Mouse (Mus musculus): Measurements from ENCODE around the gene Kars. TPM values are rescaled to one million over a fixed set of nuclear protein-coding genes. Genes with fewer than 3 reads are reported as not detected.

The Kars gene
- polyA plus RNA-seq (2012; fragmentation: generic; extraction: Trizol) = 205 TPM
- long read RNA-seq, experiment 1, transcript Kars-202 (15 exons, 2,131 nt) = minor isoform, 9 of 91 reads
- long read RNA-seq, experiment 1, transcript Kars-201 (14 exons, 2,008 nt) = major isoform, 58 of 91 reads
- long read RNA-seq, experiment 1, partial matches to known transcripts = 20 of 91 reads
- long read RNA-seq, experiment 1, other reads (novel, unspliced or antisense) = 2 of 91 reads
- long read RNA-seq, experiment 2, transcript Kars-201 (14 exons, 2,008 nt) = major isoform, 359 of 494 reads
- long read RNA-seq, experiment 2, transcript Kars-203 (16 exons, 2,189 nt) = minor isoform, 26 of 494 reads
- long read RNA-seq, experiment 2, transcript Kars-202 (15 exons, 2,131 nt) = minor isoform, 81 of 494 reads
- long read RNA-seq, experiment 2, partial matches to known transcripts = 12 of 494 reads
- long read RNA-seq, experiment 2, other reads (novel, unspliced or antisense) = 16 of 494 reads

GRCm38 (mm10) chr8:112010997-112011815 lies at the start of gene Kars, which contains the start of gene Terf2ip:
Kars (minus strand) TSS chr8:112011323.
Terf2ip (plus strand) TSS chr8:112011398.
- Histone ChIP-seq H3K79me2 (ENCODE audit: control insufficient read depth, insufficient read depth) (peaks cover 72% of the 10 kb centered on the region), H3K4me3 (ENCODE audit: insufficient read depth, poor library complexity, severe bottlenecking) (peak within 1 kb of the TSS; percentile 78), H3ac (ENCODE audit: control insufficient read depth, insufficient read length, low read depth) (peak within 1 kb of the TSS; percentile 93), H3K27me3 (ENCODE audit: control insufficient read depth, insufficient read depth, insufficient read length) (no peaks in the 10 kb centered on the region), H3K79me3 (ENCODE audit: low read depth) (peaks cover 61% of the 10 kb centered on the region), H3K36me3 (ENCODE audit: control insufficient read depth, insufficient read depth) (peaks cover 19% of the 10 kb centered on the region)
- TF ChIP-seq CTCF (IDR thresholded peaks at IDR 0.05; ENCODE audit: control insufficient read depth, insufficient read depth, insufficient read length) (no peak), MAX (IDR thresholded peaks at IDR 0.05) (peak; percentile 55)

GRCm38 (mm10) chr8:112054456-112054855 lies 43.3 kb upstream of the Kars start:
- Histone ChIP-seq H3K79me2 (ENCODE audit: control insufficient read depth, insufficient read depth) (no peaks in the 10 kb centered on the region), H3ac (ENCODE audit: control insufficient read depth, insufficient read length, low read depth) (no peak overlapping the region), H3K79me3 (ENCODE audit: low read depth) (no peaks in the 10 kb centered on the region), H3K4me3 (ENCODE audit: insufficient read depth, poor library complexity, severe bottlenecking) (no peak overlapping the region), H3K27me3 (ENCODE audit: control insufficient read depth, insufficient read depth, insufficient read length) (no peaks in the 10 kb centered on the region), H3K36me3 (ENCODE audit: control insufficient read depth, insufficient read depth) (no peaks in the 10 kb centered on the region)
- TF ChIP-seq CEBPB (IDR thresholded peaks at IDR 0.05; ENCODE audit: low read depth) = no peak
- TF ChIP-seq CTCF (IDR thresholded peaks at IDR 0.05; ENCODE audit: control insufficient read depth, insufficient read depth, insufficient read length) = no peak
- no peak for TF ChIP-seq MYOD1 (IDR thresholded peaks at IDR 0.05; ENCODE audit: control insufficient read depth, insufficient read length, low read depth)
- TF ChIP-seq MAX (IDR thresholded peaks at IDR 0.05) = no peak
- no peak for TF ChIP-seq FOSL1 (IDR thresholded peaks at IDR 0.05; ENCODE audit: insufficient read depth, low read length, poor library complexity, severe bottlenecking)
- TF ChIP-seq USF1 (IDR thresholded peaks at IDR 0.05; ENCODE audit: low read depth) = no peak
- TF ChIP-seq MYOG (IDR thresholded peaks at IDR 0.05; ENCODE audit: control insufficient read depth, extremely low read depth, insufficient read length) = no peak

GRCm38 (mm10) chr8:112051537-112051936 lies 40.4 kb upstream of the Kars start:
- no peaks in the 10 kb centered on the region for H3K36me3 ChIP-seq (ENCODE audit: control insufficient read depth, insufficient read depth)
- H3ac ChIP-seq (ENCODE audit: control insufficient read depth, insufficient read length, low read depth) = no peak overlapping the region
- TF ChIP-seq MYOG (IDR thresholded peaks at IDR 0.05; ENCODE audit: control insufficient read depth, extremely low read depth, insufficient read length) = no peak
- H3K4me3 ChIP-seq (ENCODE audit: insufficient read depth, poor library complexity, severe bottlenecking) = no peak overlapping the region
- H3K79me2 ChIP-seq (ENCODE audit: control insufficient read depth, insufficient read depth) = no peaks in the 10 kb centered on the region
- H3K79me3 ChIP-seq (ENCODE audit: low read depth) = no peaks in the 10 kb centered on the region
- H3K27me3 ChIP-seq (ENCODE audit: control insufficient read depth, insufficient read depth, insufficient read length) = peaks cover 4% of the 10 kb centered on the region

DNA sequence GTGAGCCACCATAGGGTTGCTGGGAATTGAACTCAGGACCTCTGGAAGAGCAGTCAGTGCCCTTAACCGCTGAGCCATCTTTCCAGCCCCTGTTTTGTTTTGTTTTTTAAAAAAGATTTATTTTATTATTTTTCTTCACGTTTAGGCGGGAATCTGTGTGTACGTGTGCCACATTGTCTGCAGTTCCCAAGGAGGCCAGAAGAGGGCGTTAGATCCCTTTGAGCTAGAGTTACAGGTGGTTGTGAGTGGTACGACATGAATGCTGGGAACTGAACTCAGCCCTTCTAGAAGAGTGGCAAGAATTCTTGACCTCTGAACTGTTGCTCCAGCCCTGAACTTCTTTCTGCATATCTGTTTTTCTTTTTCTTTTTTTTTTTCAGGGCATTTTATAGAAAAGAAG lies 38.9 kb upstream of the Kars start:
- H3K36me3 ChIP-seq (ENCODE audit: control insufficient read depth, insufficient read depth) = no peaks in the 10 kb centered on the region
- H3K4me3 ChIP-seq (ENCODE audit: insufficient read depth, poor library complexity, severe bottlenecking) = no peak overlapping the region
- H3K79me3 ChIP-seq (ENCODE audit: low read depth) = no peaks in the 10 kb centered on the region
- TF ChIP-seq CTCF (IDR thresholded peaks at IDR 0.05; ENCODE audit: control insufficient read depth, insufficient read depth, insufficient read length) = no peak
- peaks cover 4% of the 10 kb centered on the region for H3K27me3 ChIP-seq (ENCODE audit: control insufficient read depth, insufficient read depth, insufficient read length)
- H3K79me2 ChIP-seq (ENCODE audit: control insufficient read depth, insufficient read depth) = no peaks in the 10 kb centered on the region
- no peak overlapping the region for H3ac ChIP-seq (ENCODE audit: control insufficient read depth, insufficient read length, low read depth)

DNA sequence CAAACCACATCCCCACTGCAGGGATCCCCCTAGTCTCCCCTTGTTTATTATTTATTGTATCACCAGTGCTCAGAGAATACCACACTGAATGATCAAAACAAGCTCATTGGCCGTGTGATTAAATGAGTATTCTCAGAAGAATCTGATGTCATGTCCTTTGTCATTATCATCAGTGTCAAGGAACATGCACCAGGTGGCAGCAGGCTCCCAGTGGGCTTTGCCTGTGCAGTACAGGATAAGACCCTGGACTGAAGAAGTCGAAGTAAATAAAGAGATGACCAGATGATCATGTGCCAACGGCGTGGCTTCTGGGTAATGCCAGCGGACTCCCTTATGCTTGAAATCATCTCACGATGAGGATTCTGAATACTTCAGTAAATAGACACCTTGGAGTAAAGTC lies 37.2 kb upstream of the Kars start:
- Histone ChIP-seq H3ac (ENCODE audit: control insufficient read depth, insufficient read length, low read depth) (no peak overlapping the region), H3K79me2 (ENCODE audit: control insufficient read depth, insufficient read depth) (no peaks in the 10 kb centered on the region), H3K4me3 (ENCODE audit: insufficient read depth, poor library complexity, severe bottlenecking) (no peak overlapping the region), H3K36me3 (ENCODE audit: control insufficient read depth, insufficient read depth) (no peaks in the 10 kb centered on the region), H3K27me3 (ENCODE audit: control insufficient read depth, insufficient read depth, insufficient read length) (peaks cover 4% of the 10 kb centered on the region), H3K79me3 (ENCODE audit: low read depth) (no peaks in the 10 kb centered on the region)
- no peak for TF ChIP-seq MYOD1 (IDR thresholded peaks at IDR 0.05; ENCODE audit: control insufficient read depth, insufficient read length, low read depth)
- no peak for TF ChIP-seq CTCF (IDR thresholded peaks at IDR 0.05; ENCODE audit: control insufficient read depth, insufficient read depth, insufficient read length)
- TF ChIP-seq FOSL1 (IDR thresholded peaks at IDR 0.05; ENCODE audit: insufficient read depth, low read length, poor library complexity, severe bottlenecking) = no peak
- TF ChIP-seq MYOG (IDR thresholded peaks at IDR 0.05; ENCODE audit: control insufficient read depth, extremely low read depth, insufficient read length) = no peak
- no peak for TF ChIP-seq MAX (IDR thresholded peaks at IDR 0.05)

GRCm38 (mm10) chr8:112045896-112046295 lies 34.8 kb upstream of the Kars start:
- no peaks in the 10 kb centered on the region for H3K79me3 ChIP-seq (ENCODE audit: low read depth)
- no peak overlapping the region for H3K4me3 ChIP-seq (ENCODE audit: insufficient read depth, poor library complexity, severe bottlenecking)
- H3K27me3 ChIP-seq (ENCODE audit: control insufficient read depth, insufficient read depth, insufficient read length) = peaks cover 7% of the 10 kb centered on the region
- no peaks in the 10 kb centered on the region for H3K79me2 ChIP-seq (ENCODE audit: control insufficient read depth, insufficient read depth)
- TF ChIP-seq MYOD1 (IDR thresholded peaks at IDR 0.05; ENCODE audit: control insufficient read depth, insufficient read length, low read depth) (no peak), MYOG (IDR thresholded peaks at IDR 0.05; ENCODE audit: control insufficient read depth, extremely low read depth, insufficient read length) (no peak), MAX (IDR thresholded peaks at IDR 0.05) (no peak), CTCF (IDR thresholded peaks at IDR 0.05; ENCODE audit: control insufficient read depth, insufficient read depth, insufficient read length) (peak; percentile 61)
- H3ac ChIP-seq (ENCODE audit: control insufficient read depth, insufficient read length, low read depth) = no peak overlapping the region
- H3K36me3 ChIP-seq (ENCODE audit: control insufficient read depth, insufficient read depth) = no peaks in the 10 kb centered on the region
